ENCODE assay signal across 16 mouse cellular contexts in genomic region chr13:70913834-70914233, GRCm38 (mm10).
"Had no signal": no experiment of that assay in that cellular context is flagged by ENCODE, and none has a peak within 500 bp of the region (broad histone marks: within the 10 kb centered on the region; RNA-seq: fewer than 3 reads in every experiment).

No protein-coding gene starts in this region.

- H3K9ac ChIP-seq: neural tube, embryonic 13.5 days; neural tube, embryonic 15.5 days; stomach, embryonic 15.5 days had no signal

- H3K27me3 ChIP-seq: neural tube, embryonic 13.5 days; neural tube, embryonic 15.5 days; stomach, embryonic 15.5 days had no signal

- H3K9me3 ChIP-seq: neural tube, embryonic 13.5 days; neural tube, embryonic 15.5 days; stomach, embryonic 15.5 days had no signal

- H3K4me1 ChIP-seq: neural tube, embryonic 13.5 days; neural tube, embryonic 15.5 days; stomach, embryonic 15.5 days had no signal

- H3K36me3 ChIP-seq: neural tube, embryonic 13.5 days; neural tube, embryonic 15.5 days; stomach, embryonic 15.5 days had no signal

- H3K27ac ChIP-seq: neural tube, embryonic 13.5 days; neural tube, embryonic 15.5 days; stomach, embryonic 15.5 days; stomach, postnatal 0 days had no signal

- DNase-seq: retina, postnatal 1 day; right cerebral cortex, adult 18-20 months; right cerebral cortex, postnatal 14 days; right cerebral cortex, postnatal 25 days; right cerebral cortex, postnatal 4 days; spleen, adult 18-20 months; thymus, adult 18-20 months; thymus, adult 2 months; thymus, postnatal 14 days; thymus, postnatal 25 days; thymus, postnatal 36 days; thymus, postnatal 4 days had no signal

- H3K4me2 ChIP-seq: neural tube, embryonic 13.5 days; neural tube, embryonic 15.5 days; stomach, embryonic 15.5 days had no signal

- H3K4me3 ChIP-seq: neural tube, embryonic 13.5 days; neural tube, embryonic 15.5 days; stomach, embryonic 15.5 days had no signal
